Mouse (Mus musculus): ENCODE data around the gene Chrnd.

GRCm38 (mm10) chr1:87217938-87218337 is 27.5 kb downstream of the Chrnd start:
- peak; percentile 55 for TF ChIP-seq CTCF (conservative IDR thresholded peaks at IDR 0.05; ENCODE audit: low read length)
- TF ChIP-seq POU5F1 (IDR thresholded peaks at IDR 0.05; ENCODE audit: borderline replicate concordance, low read length): no peak
- TF ChIP-seq NANOG (IDR thresholded peaks at IDR 0.05; ENCODE audit: borderline replicate concordance, low read length): no peak
